Mouse (Mus musculus): ENCODE results near the gene Ksr2. TPM values are rescaled to one million over a fixed set of nuclear protein-coding genes. Genes with fewer than 3 reads are reported as not detected.

Gene Ksr2
- polyA plus RNA-seq, 1 experiment, result not detected

GRCm38 (mm10) chr5:117761181-117761832, 347.5 kb downstream of the Ksr2 start:
- H3K36me3 ChIP-seq (ENCODE audit: control insufficient read depth), result no peaks in the 10 kb centered on the region
- peaks cover 74% of the 10 kb centered on the region for H3K9me3 ChIP-seq (ENCODE audit: control insufficient read depth, low read length)
- H3K4me1 ChIP-seq (ENCODE audit: control insufficient read depth), result no peaks in the 10 kb centered on the region
- H3K27me3 ChIP-seq (ENCODE audit: control insufficient read depth), result no peaks in the 10 kb centered on the region
- no peak for TF ChIP-seq GATA1 (IDR thresholded peaks at IDR 0.05; ENCODE audit: low read length)
- no peak for TF ChIP-seq TAL1 (IDR thresholded peaks at IDR 0.05; ENCODE audit: low read length)
- H3K4me3 ChIP-seq (replicated peaks), result no peak overlapping the region

- no peaks in the 10 kb centered on the region for H3K4me1 ChIP-seq (ENCODE audit: control insufficient read depth)
- H3K27me3 ChIP-seq (ENCODE audit: control insufficient read depth), result no peaks in the 10 kb centered on the region
- H3K36me3 ChIP-seq (ENCODE audit: control insufficient read depth), result no peaks in the 10 kb centered on the region
- H3K4me3 ChIP-seq (replicated peaks), result no peak overlapping the region
- H3K9me3 ChIP-seq (ENCODE audit: control insufficient read depth, low read length), result peaks cover 56% of the 10 kb centered on the region
- TF ChIP-seq TAL1 (IDR thresholded peaks at IDR 0.05; ENCODE audit: low read length) (no peak), GATA1 (IDR thresholded peaks at IDR 0.05; ENCODE audit: low read length) (no peak)
These were observed 350.7 kb downstream of the Ksr2 start for GRCm38 (mm10) chr5:117764496-117764895.

GRCm38 (mm10) chr5:117779175-117779574, 365.4 kb downstream of the Ksr2 start:
- no peak for TF ChIP-seq GATA1 (IDR thresholded peaks at IDR 0.05; ENCODE audit: low read length)
- no peak for TF ChIP-seq TAL1 (IDR thresholded peaks at IDR 0.05; ENCODE audit: low read length)
- no peaks in the 10 kb centered on the region for H3K27me3 ChIP-seq (ENCODE audit: control insufficient read depth)
- no peak overlapping the region for H3K4me3 ChIP-seq (replicated peaks)
- H3K4me1 ChIP-seq (ENCODE audit: control insufficient read depth), result no peaks in the 10 kb centered on the region
- no peaks in the 10 kb centered on the region for H3K36me3 ChIP-seq (ENCODE audit: control insufficient read depth)
- H3K9me3 ChIP-seq (ENCODE audit: control insufficient read depth, low read length), result peaks cover 24% of the 10 kb centered on the region

- Histone ChIP-seq H3K4me1 (ENCODE audit: control insufficient read depth) (no peaks in the 10 kb centered on the region), H3K4me3 (replicated peaks) (no peak within 1 kb of the TSS), H3K9me3 (ENCODE audit: control insufficient read depth, low read length) (peaks cover 39% of the 10 kb centered on the region), H3K36me3 (ENCODE audit: control insufficient read depth) (no peaks in the 10 kb centered on the region), H3K27me3 (ENCODE audit: control insufficient read depth) (no peaks in the 10 kb centered on the region)
- TF ChIP-seq GATA1 (IDR thresholded peaks at IDR 0.05; ENCODE audit: low read length) (no peak), TAL1 (IDR thresholded peaks at IDR 0.05; ENCODE audit: low read length) (no peak)
These were observed 366.9 kb downstream of the Ksr2 start, which contains the start of gene Nos1 for GRCm38 (mm10) chr5:117780681-117781080. Gene Nos1, plus strand, starts transcription at chr5:117781032.

- no peaks in the 10 kb centered on the region for H3K27me3 ChIP-seq (ENCODE audit: control insufficient read depth)
These were observed 367.4 kb downstream of the Ksr2 start for GRCm38 (mm10) chr5:117781178-117781577.

GRCm38 (mm10) chr5:117790071-117790470, 376.3 kb downstream of the Ksr2 start:
- Histone ChIP-seq H3K27me3 (ENCODE audit: control insufficient read depth) (no peaks in the 10 kb centered on the region; the same call in 1 of the 2 replicates), H3K4me1 (ENCODE audit: control insufficient read depth) (no peaks in the 10 kb centered on the region), H3K4me3 (replicated peaks) (no peak overlapping the region), H3K36me3 (ENCODE audit: control insufficient read depth) (no peaks in the 10 kb centered on the region), H3K9me3 (ENCODE audit: control insufficient read depth, low read length) (peaks cover 56% of the 10 kb centered on the region)
- TF ChIP-seq TAL1 (IDR thresholded peaks at IDR 0.05; ENCODE audit: low read length) (no peak), GATA1 (IDR thresholded peaks at IDR 0.05; ENCODE audit: low read length) (no peak)

More at GRCm38 (mm10) chr5:117781178-117781577, 367.4 kb downstream of the Ksr2 start:
- Histone ChIP-seq H3K4me1 (ENCODE audit: control insufficient read depth) (no peaks in the 10 kb centered on the region), H3K36me3 (ENCODE audit: control insufficient read depth) (no peaks in the 10 kb centered on the region), H3K4me3 (replicated peaks) (no peak overlapping the region), H3K9me3 (ENCODE audit: control insufficient read depth, low read length) (peaks cover 44% of the 10 kb centered on the region)
- no peak for TF ChIP-seq TAL1 (IDR thresholded peaks at IDR 0.05; ENCODE audit: low read length)
- no peak for TF ChIP-seq GATA1 (IDR thresholded peaks at IDR 0.05; ENCODE audit: low read length)

GRCm38 (mm10) chr5:117791875-117792274, 378.1 kb downstream of the Ksr2 start:
- Histone ChIP-seq H3K4me1 (ENCODE audit: control insufficient read depth) (no peaks in the 10 kb centered on the region), H3K27me3 (ENCODE audit: control insufficient read depth) (no peaks in the 10 kb centered on the region; the same call in 1 of the 2 replicates), H3K9me3 (ENCODE audit: control insufficient read depth, low read length) (peaks cover 38% of the 10 kb centered on the region), H3K4me3 (replicated peaks) (no peak overlapping the region), H3K36me3 (ENCODE audit: control insufficient read depth) (no peaks in the 10 kb centered on the region)
- no peak for TF ChIP-seq TAL1 (IDR thresholded peaks at IDR 0.05; ENCODE audit: low read length)
- no peak for TF ChIP-seq GATA1 (IDR thresholded peaks at IDR 0.05; ENCODE audit: low read length)

GRCm38 (mm10) chr5:117800849-117801248, 387.0 kb downstream of the Ksr2 start:
- H3K27me3 ChIP-seq (ENCODE audit: control insufficient read depth), result no peaks in the 10 kb centered on the region
- H3K4me1 ChIP-seq (ENCODE audit: control insufficient read depth), result no peaks in the 10 kb centered on the region
- H3K36me3 ChIP-seq (ENCODE audit: control insufficient read depth), result no peaks in the 10 kb centered on the region
- H3K9me3 ChIP-seq (ENCODE audit: control insufficient read depth, low read length), result no peaks in the 10 kb centered on the region; the same call in 1 of the 2 replicates
- TF ChIP-seq TAL1 (IDR thresholded peaks at IDR 0.05; ENCODE audit: low read length) (no peak), GATA1 (IDR thresholded peaks at IDR 0.05; ENCODE audit: low read length) (no peak)
- H3K4me3 ChIP-seq (replicated peaks), result no peak overlapping the region

- no peaks in the 10 kb centered on the region; the same call in 1 of the 2 replicates for H3K9me3 ChIP-seq (ENCODE audit: control insufficient read depth, low read length)
These were observed 388.3 kb downstream of the Ksr2 start for GRCm38 (mm10) chr5:117802071-117802521.

More at GRCm38 (mm10) chr5:117802071-117802521, 388.3 kb downstream of the Ksr2 start:
- Histone ChIP-seq H3K4me3 (replicated peaks) (no peak overlapping the region), H3K36me3 (ENCODE audit: control insufficient read depth) (no peaks in the 10 kb centered on the region), H3K27me3 (ENCODE audit: control insufficient read depth) (no peaks in the 10 kb centered on the region), H3K4me1 (ENCODE audit: control insufficient read depth) (no peaks in the 10 kb centered on the region)
- TF ChIP-seq GATA1 (IDR thresholded peaks at IDR 0.05; ENCODE audit: low read length) (no peak), TAL1 (IDR thresholded peaks at IDR 0.05; ENCODE audit: low read length) (no peak)

Data from erythroblast, embryonic 14.5 days (primary cell).